Mouse (Mus musculus) adipocyte (in vitro differentiated cells): Measurements from ENCODE around the gene Olfr360.
"Not testable (repeated sequence)": the region's sequence is repeated elsewhere in the genome, so short reads cannot be mapped to it uniquely, and the experiment has no call there.

Experiments used
- DNase-seq: peaks from one replicate; pipeline ENCODE4 v3.0.0-alpha.2; 2016; ENCODE audit warnings: low spot score

Gene Olfr360

GRCm38 (mm10) chr2:37065446-37065845, at the start of gene Olfr360:
Gene Olfr360 (plus strand): TSS chr2:37065746.
- no peak for DNase-seq

GRCm38 (mm10) chr2:37089190-37089589, 23.6 kb downstream of the Olfr360 start, which contains the start of gene Olfr361:
Gene Olfr361 (minus strand): TSS chr2:37089290.
- not testable (repeated sequence) for DNase-seq

- no peak for DNase-seq
These were observed 52.3 kb downstream of the Olfr360 start, which contains the start of gene Olfr362 for GRCm38 (mm10) chr2:37117810-37118209. Gene Olfr362 (minus strand): TSS chr2:37117910.
